Mouse (Mus musculus): ENCODE measurements around the gene Pank1.
A peak's percentile ranks its signal among the peaks of the same experiment; 100 is the strongest.

Pank1 gene

DNA sequence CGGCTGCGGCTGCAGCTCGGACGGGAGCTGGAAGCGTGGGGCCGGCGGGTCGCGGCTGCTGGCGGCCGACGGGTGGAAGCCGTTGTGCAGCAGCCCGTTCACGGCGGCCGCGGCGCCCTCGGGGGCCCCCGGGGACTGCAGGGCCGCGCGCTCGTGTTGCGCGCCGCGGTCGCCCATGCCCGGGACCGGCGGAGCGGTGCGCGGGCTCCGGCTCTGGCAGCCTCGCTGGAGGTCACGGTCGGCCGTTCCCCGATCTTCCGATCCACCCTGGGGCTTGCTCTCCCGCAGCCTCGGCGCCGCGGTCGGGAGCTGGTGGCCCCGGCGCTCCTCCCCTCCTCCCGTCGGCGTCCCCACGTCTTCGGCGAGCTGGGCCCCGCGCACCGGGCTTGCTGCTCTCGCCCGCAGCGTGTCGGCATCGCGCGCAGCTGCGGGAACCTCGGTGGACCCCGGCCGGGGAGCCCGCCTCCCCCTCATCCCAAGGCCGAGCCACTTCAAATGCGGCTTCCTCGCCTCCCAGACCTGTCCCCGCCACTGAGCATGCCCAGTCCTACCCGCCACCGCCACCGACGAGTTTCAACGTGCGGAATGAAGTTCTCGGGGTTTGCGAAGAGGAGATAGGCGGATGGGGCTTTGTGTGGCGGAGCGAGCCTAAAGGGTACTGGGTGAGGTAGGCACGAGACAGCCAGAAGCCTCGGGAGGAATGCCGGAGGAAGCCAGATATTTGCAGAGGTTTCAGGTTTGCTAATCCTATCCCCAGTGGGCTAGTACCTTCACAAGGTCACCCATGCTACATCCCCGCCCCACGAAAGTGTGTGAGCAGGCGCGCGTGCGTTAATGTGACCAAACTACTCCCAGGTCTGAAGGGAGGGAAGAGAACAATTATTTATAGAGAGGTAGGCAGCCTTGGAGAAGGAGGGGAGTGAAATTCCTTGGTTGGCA lies at the start of gene Pank1:
Pank1 (minus strand) TSS at position 853 of the 939 bp plus-strand sequence.
- DNase-seq (ENCODE audit: low spot score in 2 of 2): peak; percentile 35 to 41

DNA sequence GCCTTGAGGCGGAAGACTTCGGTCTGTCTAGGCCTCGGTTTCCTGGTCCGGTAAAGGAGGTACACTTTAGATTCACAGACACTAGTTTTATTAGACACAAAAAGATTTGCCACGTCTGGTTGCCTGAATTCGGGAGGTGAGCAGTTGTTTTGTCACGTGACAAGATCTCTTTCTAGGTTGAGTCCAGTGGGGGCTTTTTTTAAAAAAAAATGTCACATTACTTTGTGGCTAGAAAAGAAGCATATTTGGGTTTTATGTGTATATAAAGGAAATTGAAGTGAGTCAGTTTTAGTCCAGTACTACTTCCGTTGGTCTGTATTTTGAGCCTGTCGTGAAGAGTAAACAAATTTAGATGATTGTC lies 43.3 kb upstream of the Pank1 start:
- no peak for DNase-seq (ENCODE audit: low spot score in 2 of 2)

DNA sequence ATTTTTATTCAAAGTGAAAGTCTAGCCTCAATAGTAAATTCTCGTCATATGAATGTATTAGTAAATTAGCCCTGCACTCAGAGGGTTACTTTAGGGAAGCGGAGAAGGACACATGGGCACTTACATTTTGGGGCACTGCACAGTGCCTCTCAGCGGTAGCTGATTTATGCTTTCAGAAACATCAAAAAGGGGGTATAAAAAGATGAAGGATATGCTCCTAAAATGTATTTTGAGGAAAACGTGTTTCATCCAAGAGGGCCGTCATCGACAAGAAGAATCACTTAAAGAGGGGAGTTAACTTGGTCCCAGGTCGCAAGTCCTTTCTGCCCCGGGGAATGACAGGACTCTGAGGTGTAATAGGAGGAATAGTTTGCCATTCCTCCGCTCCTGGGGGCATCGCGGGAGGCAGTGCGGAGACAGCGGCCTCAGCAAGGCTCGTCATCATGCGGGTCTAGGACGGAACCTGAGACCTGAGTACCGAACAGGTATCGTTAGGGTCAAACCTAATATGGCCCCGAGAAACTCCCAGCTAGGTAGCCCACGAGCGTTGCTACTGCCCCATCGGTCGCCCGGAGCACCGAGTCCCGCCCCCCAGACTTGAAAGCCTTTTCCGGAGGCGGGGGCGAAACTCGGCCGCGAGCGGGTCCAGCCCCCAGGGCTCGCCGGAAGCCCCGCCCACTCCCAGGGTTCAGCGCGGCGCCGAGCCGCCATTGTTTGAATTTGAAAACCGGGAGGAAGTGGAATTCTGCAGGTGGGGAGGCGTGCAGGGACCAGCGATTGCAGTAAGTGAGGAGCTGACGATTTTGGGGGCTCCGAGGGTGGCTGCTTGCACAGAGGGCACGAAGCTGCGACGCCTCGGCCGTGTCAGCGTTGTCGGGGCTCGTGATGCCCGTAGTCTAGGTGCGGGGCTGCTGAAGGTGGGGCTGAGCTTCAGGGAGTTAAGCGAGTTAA lies 42.7 kb upstream of the Pank1 start, which contains the start of gene Kif20b:
Kif20b (plus strand) TSS at position 710 of the 951 bp plus-strand sequence.
- DNase-seq (ENCODE audit: low spot score in 2 of 2): peak; percentile 90 to 92

DNA sequence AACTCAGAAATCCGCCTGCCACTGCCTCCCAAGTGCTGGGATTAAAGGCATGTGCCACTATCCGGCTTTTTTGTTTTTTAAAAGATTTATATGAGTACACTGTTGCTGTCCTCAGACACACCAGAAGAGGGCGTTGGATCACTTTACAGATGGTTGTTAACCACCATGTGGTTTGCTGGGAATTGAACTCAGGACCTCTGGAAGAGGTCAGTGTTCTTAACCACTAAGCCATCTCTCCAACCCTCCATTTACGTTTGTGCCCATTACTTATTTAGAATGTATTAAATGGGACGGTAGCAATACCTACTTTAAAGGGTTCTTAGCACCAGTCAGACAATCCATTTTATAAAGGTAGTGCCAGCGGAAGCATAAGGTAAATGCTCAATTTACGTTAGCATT lies 42.0 kb upstream of the Pank1 start:
- DNase-seq (ENCODE audit: low spot score in 2 of 2): no peak

DNA sequence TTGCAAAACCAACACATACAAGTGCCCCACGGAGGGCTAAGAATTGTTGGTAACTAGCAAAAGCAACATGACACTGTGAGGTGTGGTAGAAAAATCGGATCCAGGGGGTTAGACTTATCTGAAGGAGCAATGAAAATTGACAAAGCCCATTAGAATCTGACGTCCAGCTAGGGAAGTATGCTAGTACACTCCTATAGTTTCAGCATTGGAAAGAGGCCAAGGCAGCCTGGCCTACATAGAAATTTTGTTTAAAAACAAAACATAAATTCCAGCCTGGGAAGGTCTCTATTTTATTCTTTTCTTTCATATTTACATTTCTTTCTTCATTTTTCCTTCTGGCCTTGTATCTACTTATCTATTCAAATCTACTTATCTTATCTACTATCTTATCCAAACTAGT lies 41.3 kb upstream of the Pank1 start:
- DNase-seq (ENCODE audit: low spot score in 2 of 2): no peak

DNA sequence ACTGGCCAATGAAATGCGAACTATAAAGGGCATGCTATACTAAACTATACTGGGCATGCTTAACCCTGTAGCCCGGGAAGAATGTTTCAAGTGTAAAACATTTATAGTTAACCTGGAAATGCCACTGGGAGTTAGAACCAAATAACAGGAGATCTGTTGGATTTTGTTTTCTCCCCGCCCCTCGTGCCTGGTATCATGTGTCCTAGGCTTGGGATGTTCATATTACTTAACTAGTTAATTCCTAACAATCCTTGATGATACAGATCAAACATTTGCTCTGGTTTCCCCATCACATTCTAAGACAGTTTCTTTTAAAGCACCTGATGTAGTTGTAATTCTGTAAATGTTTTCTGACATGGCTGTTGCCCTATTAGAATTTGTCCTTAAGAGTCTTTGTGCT lies 40.8 kb upstream of the Pank1 start:
- DNase-seq (ENCODE audit: low spot score in 2 of 2): no peak

DNA sequence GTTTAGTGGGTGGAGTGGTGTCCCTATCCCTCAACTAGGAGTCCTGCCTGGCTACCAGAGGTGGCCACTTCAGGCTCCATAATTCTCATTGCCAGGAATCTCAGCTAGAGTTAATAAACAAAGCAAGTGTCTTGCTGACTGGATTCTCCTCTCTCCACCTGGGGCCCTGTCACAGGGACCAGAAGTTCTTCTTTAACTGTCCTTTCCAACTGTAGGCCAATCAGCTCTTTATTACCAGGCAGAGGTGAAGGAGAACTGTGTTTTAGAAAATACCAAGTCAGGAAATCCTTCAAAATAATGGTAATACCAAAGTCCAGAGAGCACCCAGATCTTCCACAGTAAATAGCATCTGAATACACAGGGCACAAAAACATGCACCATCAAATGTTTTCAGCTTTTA lies 33.1 kb upstream of the Pank1 start:
- DNase-seq (ENCODE audit: low spot score in 2 of 2): no peak

DNA sequence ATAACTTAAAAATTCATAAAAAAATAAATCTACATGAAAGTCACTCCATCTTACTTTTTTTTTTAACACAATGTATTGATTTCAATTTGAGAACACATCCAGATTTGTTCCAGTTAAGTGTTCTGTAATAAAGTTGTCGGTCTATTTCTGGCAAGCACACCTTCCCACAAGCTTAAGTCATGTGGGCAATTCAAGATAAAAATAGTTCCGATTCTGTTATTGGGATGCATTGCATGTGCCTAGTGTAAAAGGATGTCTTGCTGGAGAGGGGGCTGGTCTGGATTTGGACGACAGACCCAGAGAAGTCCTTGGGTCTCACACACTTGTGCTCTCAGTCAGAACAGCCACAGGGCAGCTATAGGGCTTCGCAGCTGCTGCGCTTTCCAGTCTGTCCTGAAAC lies 27.5 kb upstream of the Pank1 start:
- no peak for DNase-seq (ENCODE audit: low spot score in 2 of 2)

DNA sequence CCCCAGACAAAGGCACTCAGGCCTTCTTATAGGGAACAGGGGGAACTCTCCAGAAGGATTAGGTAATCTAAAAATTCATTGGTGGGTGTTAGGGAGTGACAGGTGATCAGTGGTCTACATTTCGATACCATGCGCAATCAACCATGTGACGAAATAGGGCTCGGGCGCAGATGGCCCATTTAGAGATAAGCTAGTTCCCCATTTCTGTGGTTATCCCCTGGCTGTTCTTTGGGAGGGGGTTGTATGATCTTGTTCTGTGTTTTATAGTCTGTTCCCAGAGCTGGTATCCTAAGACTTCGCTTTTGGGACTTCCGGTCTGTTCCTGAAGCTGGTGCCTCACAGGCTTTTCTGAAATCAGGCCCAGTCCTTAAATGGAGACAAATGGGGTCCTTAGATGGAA lies 26.2 kb upstream of the Pank1 start:
- DNase-seq (ENCODE audit: low spot score in 2 of 2): no peak

DNA sequence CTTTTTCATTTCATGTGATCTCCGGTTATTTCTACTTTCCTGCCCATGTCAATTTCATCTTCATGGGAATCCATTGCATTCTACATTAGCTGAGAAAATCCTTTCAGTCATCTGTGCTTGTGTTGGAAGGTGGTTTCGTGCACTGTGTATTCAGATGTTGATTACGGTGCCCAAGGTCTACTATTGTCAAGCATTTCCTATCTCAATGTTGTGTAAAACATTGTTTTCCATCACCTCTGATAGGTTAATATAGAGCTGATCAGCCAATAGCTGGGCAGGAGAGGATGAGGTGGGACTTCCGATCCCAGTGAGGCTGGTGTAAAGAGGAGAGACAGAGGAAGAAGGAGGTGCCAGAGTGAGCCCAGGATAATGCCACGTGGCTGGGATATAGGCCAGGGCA lies 24.8 kb upstream of the Pank1 start:
- DNase-seq (ENCODE audit: low spot score in 2 of 2): no peak

DNA sequence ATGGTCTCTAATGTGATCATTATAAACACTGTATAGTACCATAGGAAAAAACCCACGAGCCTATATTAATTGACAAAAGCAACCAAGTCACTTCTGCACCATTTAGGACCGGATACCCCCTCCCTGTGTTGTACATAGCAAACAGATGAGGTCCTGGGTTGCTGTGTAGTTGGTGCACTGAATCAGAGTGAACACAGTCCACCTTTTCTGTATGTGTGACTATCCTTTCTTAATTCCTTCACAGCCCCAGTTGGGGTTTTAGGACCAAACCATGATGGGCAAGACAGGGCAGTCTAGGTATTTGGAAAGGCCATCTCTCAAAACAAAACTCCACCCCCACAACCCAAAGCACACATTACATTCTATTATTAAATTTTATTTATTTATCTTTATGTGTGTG lies 22.5 kb upstream of the Pank1 start:
- DNase-seq (ENCODE audit: low spot score in 2 of 2): no peak

DNA sequence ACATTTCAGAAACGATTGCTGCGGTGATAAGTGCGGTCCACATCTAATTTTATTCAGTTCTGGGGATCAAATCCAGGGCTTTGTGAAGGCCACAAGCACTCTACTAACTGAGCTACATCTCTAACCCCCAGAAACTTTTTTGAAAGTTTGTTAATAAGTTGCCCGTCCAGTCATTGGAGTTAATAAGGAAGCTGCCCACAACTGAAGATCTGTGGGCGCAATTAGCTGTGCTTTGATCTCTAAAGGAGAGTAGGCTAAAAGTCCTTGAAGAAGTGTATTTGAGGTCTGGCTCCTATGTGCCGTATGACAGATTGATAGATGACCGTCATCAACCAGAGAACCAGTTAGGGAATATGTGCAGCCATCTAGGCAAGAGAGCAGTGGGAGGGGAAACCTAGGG lies 22.0 kb upstream of the Pank1 start:
- DNase-seq (ENCODE audit: low spot score in 2 of 2): no peak

DNA sequence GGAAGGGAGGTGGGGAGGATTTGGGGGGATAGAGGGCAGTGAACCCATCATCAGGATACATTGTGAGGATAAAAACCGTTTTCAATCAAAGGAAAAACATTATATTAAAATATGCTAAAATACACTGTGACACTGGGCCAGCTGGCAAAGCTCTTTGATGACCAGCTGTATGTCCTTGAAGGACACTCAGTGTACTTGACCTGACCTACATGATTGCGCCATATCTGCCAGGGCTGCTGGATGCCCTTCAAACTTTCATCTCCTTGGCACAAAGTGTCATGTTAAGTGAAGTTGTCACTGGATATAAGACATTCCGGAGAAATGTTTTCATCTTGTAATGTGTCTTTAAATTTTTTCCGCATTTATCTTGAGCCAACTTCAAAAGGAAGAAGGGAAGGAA lies 19.7 kb upstream of the Pank1 start:
- no peak for DNase-seq (ENCODE audit: low spot score in 2 of 2)

DNA sequence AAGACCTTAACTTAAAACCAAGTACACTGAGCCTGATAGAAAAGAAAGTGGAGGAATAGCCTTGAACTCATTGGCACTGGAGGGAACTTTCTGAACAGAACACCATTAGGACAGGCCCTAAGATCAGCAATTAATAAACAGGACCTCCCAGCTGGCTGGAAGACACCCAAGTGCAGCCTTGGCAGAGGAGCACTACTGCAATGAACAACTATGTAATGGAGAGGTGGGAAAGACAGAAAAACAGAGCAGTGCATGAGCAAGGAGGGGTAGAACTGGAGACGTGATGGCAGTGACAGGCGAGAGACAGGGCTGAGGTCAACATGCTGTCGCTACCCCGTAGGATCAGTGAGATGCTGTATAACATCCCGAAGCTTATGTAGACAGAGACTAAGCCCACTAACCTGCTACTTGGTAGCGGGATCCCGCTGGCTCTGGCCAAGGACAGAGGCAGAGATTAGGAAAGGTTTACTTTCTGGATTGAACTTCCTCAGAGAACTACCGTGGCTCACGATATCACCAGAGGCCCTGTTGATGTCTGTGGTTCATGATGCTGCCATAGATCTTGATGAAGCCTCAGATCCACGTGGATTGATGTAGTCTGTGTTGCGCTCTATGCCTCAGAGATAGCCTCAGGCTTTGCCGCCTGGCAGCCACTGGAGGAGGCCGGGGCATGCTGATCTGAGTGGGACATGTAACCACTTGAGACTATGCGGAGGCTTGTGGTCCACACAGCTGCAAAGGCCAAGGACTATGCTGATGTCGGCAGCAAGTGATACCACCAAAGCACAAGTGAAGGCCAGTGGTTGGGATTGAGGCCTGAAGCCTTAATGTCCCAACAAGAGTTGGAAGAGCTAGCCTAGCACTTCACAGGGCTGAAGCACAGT lies 18.1 kb upstream of the Pank1 start:
- DNase-seq (ENCODE audit: low spot score in 2 of 2): no peak

DNA sequence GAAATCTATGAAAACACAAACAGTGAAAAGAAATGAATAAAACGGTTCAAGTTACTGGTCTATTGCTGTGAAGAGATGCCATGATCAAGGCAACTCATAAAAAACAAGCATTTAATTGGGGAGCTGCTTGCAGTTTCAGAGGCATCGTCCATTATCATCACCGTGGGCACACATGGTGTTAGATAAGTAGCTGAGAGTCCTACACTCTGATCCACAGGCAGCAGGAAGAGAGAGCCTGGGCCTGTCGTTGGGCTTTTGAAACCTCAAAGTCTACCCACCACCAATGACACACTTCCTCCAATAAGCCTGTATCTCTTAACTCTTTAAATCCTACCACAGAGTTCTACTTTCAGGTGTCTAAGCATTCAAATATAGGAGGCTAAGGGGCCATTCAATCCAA lies 15.8 kb upstream of the Pank1 start:
- no peak for DNase-seq (ENCODE audit: low spot score in 2 of 2)

DNA sequence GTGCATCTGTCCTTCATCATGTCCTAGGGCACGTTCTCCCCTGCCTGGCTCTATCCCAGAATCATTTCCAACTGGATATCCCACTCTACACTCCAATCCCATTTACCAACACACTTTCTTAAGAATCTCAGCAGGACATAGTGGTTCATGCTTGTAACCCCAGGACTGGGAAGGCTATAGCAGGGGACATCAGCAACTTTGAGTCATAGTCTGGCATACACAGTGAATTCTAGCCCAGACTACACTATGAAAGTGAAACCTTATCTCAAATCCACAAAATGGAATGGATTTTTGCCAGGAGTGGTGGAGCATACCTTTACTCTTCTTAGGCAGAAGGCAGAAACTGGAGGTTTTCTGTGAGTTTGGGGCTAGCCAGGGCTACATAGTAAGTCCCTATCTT lies 12.3 kb upstream of the Pank1 start:
- DNase-seq (ENCODE audit: low spot score in 2 of 2): no peak

DNA sequence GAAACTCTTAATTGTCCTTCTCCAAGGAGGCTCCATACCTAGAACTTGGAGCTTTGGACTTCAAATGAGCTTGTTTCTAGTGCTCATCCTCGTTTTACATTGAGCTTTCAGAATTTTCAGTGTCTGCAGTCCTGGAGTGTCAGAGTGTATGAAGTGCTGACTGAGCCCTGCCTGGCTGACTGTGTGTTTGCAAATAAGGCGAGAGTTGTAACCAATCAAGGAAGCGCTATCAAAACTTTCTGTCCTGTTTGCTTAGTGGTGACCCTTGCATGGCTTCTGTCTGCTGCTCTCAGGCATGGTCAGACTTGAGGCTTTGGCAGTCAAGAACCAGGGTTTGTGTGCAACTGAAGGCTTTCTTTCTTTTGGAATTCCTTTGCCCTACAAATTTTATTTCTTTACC lies 11.7 kb upstream of the Pank1 start:
- DNase-seq (ENCODE audit: low spot score in 2 of 2): no peak

DNA sequence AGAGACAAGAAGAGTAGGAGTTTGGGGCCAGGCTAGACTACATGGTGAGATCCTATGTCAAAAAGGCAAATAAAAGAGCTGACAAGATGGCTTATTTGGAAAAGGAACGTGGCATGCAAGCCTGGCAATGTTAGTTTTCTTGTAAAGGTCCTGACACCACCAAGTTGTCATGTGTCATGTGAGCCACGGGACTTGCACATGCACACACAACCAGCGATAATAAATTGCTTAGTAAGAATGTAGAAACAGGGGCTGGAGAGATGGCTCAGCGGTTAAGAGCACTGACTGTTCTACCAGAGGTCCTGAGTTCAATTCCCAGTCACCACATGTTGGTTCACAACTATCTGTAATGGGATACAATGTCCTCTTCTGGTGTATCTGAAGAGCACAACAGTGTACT lies 7.1 kb upstream of the Pank1 start:
- no peak for DNase-seq (ENCODE audit: low spot score in 2 of 2)

DNA sequence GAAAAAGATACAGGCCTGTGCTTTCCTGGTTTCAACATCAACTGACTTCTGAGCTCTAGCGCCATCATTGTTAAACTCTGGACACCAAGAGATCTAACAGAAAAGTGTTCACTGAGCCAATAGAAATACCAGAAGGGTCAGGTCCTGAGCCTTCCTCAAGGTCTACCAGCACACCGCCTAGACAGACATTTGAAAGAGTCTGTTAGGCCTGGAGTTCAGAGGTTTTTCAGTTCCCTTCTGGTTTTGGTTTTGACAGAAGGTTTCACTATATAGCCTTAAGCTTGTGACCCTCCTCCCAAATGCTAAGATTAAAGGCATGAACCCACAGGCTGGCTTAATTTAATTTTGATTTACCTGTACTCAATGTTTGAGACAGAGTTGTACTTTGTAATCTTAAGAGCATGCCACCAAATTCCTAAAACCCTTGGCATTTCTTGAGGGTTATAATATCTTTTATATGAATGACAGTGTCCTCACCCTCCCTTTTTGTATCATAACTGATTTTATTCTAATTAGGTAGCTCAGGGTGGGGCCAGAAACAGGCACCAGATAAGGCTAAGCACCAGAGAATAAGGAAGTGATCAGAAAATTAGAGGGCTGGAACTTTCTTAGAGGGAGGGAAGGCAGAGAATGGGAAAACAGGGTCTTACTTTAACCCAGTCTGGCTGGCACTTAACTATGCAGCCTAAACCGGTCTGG lies 4.4 kb upstream of the Pank1 start:
- DNase-seq (ENCODE audit: low spot score in 2 of 2): no peak

DNA sequence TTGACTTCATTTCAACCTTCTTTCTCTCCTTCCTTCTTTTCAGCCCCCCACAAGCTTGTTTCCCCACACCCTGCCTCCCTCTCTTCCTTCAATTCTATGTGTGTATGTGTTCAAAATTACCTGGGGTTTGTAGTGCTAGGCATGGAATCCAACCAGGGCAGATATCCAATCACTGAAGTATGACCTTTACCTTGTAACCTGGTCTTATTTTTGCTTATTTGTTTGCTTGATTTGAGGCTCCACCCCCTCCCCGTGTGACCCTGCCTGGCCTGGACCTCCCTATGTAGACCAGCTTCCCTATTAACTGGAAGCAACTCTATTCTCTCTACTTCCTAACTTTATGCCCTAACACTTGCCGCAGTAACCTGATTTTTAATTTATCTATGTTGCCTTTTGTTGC lies 3.2 kb upstream of the Pank1 start:
- no peak for DNase-seq (ENCODE audit: low spot score in 2 of 2)

DNA sequence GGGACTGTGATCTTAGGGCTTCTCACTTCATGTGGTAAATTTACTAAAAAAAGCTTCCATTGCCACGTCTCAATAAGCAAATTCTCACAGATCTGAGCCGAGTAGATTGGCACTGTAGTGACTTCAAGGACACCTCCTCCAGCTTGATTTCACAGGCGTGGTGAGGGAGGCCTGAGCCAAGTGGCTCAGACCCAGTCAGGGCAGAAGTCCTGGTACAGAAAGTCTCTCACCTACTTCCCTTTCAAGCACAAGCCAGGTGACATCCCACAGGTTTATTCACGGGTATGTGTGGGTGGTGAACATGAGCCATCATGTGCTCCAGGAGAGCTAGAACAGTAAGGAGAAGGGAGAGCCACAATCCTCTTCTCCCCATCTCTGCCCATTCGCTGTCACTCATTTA lies 1.9 kb upstream of the Pank1 start:
- DNase-seq (ENCODE audit: low spot score in 2 of 2): no peak

All from spleen, postnatal 14 days (tissue).